Mouse (Mus musculus): ENCODE results near the gene Mettl7a3.

GRCm38 (mm10) chr15:100349496-100349895, 14.8 kb downstream of the Mettl7a3 start:
- no peak for TF ChIP-seq CTCF (IDR thresholded peaks at IDR 0.05; ENCODE audit: low read depth)
- no peak for TF ChIP-seq EP300 (optimal IDR thresholded peaks at IDR 0.05)
